Mouse (Mus musculus) spleen, postnatal 4 days (tissue): ENCODE data around the gene Ms4a15.

Source experiments
- DNase-seq, 2 experiments: peaks; one replicate each; pipeline ENCODE4 v3.0.0; 2022; ENCODE audit warnings: low spot score in 2 of 2

The Ms4a15 gene

DNA sequence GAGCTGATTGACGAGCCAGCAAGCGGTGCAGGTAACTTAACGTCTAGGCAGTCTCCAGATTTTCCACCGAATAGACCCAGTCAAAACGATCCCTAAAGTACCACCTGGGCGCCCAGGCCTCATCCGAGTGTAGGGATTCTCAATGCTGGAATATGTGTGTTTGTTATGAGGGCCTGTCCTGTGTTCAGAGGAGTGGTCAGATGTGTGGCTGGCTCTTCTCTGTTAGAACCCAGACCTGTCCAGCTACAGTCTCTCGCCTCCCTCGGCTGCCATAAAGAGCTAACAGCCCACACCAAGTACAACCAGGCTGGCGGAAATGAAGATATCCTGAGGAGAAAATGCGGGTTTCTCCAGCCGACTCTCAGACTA lies 33.1 kb downstream of the Ms4a15 start:
- no peak for DNase-seq

DNA sequence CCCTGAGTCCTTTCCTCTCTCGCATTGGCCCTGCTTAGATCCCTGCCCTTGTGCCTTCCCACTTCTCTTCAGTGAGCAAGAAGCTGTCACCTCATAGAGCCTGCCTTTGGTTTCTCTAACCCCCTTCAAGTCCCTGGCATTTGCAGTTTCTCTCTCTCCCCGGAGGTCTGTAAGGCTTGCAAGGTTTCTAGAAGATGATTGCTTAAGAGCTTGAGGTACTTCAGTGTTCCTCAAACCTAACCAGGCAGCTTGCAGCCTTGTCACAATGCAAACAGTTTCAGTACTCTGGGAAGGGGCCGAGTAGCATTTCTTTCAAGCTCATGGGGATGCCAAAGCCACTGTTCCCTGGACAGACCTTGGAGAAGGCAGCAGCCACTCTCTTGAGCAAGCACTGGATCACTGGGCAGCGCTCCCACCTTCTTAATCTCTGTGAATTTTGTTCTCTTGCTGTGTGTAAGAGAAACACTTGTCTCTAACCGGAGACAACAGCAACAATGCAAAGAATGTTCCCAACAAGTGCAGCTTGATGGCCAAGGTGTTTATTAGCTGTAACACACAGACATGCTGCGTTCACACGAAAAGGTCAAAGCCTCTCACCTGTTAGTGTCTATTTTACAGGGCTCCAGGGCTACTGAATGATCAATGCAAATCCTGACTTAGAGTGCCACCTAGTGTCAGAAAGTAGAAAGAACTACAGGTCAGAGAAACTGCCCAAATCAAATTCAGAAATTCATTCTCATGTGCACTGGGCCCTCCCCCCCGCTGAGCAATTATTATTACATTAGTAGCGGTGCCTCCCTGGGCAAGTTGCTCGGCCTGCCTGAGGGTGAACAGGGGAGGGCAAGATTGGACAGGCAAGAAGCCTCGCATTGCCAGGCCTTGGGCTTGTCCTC lies 33.7 kb downstream of the Ms4a15 start:
- no peak for DNase-seq

DNA sequence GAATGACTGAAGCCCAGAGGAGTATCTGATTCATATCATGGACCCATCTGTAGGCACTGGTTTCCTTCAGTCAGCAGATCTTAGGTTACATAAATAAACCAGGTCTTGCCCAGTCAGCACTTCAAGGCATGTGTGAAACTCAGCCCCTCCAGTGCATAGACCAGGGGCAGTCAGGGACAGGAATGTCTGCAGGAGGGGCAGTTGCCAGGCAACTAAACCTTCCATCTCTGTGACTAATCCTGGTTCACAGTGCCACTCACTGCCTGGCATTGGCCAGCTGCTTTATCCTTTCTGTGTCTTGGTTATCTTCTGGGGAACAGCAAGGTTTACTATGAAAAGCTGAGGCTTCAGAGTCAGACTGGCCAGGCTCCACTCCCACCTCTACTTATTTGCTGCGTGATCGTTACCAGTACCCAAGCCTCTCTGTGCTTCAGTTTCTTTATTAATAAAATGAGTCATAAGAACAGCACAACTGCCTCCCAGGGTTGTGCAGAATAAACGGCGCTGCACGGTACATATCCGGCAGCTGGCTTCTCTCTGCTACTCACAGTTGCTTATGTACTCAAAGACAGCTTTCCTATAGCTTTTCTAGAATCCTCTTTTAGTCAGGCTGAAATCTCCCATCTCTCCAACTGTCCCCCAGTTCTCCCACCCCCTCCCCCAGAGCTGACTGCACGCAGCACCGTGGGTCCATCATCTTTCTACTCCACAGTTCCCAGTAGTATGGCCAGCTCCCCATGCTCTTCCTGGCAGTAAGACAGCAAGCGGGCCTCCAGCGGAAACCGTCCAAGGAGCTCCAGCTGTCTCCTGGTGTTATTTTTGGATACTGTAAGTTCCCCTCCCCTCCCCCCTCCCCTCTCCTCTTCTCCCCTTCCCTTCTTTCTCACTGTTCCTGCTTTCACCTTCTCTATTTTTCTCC lies 40.8 kb downstream of the Ms4a15 start:
- no peak for DNase-seq

DNA sequence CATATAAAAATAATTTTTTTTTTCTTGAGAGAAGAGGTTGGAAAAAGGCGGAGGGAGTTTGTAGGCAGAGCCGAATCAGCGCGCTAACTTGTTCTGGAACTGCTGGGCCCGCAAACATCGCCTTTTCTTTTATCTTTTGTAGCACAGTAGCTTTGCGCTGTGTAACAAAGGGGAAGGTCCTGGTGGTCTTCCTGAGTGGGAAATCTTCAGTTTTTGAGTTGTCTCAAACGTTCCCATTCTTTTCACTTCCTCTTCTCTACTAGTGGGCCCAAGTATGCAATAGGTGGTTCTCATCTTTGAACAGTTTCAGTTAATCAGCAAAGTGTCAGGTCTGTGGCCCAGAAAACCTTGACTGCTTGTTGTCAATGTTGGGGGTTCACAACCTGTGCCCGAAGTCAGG lies 43.5 kb downstream of the Ms4a15 start:
- no peak for DNase-seq

DNA sequence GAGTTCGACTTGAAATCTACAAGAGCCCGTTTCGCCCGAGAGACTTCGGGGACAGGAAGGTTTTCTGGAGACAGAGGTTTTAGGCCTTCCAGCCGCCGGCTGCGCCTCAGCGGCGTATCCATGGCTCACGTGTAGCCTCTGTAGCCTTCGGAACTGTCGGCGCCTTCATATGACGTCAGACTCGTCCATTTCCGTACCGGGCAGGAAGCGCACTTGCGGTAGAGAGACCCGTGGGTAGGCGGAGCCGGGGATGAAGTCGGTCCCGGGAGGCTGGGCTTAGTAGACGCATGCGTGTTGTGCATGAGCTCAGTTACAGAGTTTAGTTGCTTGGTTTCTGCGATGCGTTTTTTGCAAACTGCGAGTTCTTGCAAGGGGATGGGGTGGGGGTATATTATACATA lies 43.9 kb downstream of the Ms4a15 start, which contains the start of gene Ccdc86:
Gene Ccdc86 (minus strand): TSS at position 155 of the 400 bp plus-strand sequence.
- peak; percentile 92 to 95 for DNase-seq

DNA sequence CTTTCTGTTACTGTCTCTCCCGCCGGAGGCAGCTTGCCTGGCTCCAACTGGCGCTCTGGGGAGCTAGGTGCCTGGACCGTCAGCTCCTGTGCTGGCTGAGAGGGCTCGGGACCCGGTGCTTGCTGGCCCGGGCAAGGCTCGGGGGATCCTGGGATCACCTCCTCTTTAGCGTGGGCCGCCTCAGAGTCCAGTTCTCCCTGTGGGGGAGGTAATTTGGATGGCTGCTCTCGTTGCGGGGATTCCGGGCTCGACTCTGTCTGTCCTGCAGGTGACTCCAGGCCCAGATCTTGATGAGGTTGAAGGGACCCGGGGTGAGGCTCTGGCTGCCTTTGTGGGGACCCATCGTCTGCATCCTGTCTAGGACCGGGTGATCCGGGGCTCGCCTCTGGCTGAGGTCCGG lies 44.6 kb downstream of the Ms4a15 start:
- peak; percentile 29 to 71 for DNase-seq

DNA sequence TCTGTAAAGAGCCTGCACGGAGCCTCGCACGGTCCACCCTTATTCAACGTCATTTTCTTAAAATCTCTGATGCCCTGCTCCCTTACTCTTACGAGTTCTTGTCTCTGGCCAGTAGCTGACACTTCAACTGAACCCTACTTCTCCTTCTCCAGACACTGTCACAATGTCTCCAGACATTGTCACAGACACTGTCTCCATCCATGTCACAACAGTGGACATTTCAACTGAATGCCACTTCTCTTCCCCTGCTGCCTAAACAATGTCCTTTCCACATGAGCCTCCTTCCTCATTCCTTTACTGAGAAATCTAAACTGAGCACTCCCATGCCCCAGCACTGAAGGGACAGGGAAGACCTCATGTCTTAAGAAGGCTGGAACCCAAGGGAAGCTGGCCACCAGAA lies 45.8 kb downstream of the Ms4a15 start:
- no peak for DNase-seq

DNA sequence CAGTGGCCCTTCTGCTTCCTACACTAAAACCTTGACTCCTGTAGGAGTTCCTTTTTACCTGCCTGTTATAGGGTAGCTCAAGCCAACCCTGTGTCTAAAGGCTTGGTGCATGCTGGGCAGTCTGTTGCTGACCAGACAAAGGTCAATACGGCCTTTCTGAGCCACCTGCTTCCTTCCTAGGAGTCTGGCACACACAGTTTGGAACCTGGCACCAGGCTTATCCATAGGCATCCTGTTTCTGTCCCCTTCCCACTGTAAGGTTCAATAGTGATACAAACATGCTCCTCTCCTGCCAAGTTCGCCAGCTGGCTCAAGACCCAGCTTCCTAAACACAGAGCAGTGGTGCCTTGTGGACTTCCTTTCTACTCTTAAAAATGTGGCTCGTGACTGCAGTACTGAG lies 46.5 kb downstream of the Ms4a15 start:
- DNase-seq, result no peak

DNA sequence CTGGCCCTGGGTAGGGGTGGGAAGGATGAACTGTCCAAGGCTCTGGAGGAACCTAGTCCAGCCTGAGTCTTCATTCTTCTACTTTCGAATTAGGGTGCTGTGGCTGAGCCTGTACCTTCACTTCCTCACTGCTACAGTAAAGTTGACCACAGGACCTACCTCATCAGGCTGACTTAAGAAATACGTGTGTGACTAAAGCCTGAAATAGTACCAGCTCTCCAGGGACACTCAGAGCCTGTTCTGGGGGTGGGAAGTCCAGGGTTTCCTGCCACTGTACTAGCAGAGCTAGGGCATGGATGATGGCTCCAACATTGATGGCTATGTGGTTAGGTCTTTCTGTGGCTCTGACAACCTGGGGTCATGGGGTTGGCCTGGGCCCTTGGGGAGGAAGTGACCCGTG lies 49.1 kb downstream of the Ms4a15 start:
- no peak for DNase-seq

DNA sequence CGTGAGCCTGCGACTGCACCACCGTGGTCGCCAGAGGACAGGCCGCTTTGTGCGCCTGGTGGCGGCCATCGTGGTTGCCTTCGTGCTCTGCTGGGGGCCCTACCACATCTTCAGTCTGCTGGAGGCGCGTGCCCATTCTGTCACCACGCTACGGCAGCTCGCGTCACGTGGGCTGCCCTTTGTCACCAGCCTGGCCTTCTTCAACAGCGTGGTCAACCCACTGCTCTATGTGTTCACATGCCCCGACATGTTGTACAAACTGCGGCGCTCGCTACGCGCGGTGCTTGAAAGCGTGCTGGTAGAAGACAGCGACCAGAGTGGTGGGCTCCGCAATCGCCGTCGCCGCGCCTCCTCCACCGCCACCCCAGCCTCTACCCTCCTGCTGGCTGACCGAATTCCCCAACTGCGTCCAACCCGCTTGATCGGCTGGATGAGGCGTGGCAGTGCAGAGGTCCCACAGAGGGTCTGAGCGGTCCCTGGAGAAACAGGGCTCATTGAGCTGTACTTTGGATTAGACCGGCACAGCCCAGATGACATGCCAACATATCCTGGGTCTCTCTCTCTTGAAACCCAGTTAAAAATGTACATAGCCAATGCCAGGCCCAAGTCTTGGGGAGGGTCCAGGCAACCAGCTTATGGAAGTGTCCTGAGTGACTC lies 52.1 kb downstream of the Ms4a15 start:
- no peak for DNase-seq

DNA sequence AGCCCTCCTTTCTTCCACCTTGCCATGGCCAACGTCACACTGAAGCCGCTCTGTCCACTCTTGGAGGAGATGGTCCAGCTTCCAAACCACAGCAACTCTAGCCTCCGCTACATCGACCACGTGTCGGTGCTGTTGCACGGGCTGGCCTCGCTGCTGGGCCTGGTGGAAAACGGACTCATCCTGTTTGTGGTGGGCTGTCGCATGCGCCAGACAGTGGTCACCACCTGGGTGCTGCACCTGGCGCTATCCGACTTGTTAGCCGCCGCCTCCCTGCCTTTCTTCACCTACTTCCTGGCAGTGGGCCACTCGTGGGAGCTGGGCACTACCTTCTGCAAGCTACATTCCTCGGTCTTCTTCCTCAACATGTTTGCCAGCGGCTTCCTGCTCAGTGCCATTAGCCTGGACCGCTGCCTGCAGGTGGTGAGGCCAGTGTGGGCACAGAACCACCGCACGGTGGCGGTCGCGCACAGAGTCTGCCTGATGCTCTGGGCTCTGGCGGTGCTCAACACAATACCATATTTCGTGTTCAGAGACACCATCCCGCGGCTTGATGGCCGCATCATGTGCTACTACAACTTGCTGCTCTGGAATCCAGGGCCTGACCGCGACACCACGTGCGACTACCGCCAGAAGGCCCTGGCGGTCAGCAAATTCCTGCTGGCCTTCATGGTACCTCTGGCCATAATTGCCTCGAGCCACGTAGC lies 52.8 kb downstream of the Ms4a15 start:
- DNase-seq, result peak; percentile 71 to 87

DNA sequence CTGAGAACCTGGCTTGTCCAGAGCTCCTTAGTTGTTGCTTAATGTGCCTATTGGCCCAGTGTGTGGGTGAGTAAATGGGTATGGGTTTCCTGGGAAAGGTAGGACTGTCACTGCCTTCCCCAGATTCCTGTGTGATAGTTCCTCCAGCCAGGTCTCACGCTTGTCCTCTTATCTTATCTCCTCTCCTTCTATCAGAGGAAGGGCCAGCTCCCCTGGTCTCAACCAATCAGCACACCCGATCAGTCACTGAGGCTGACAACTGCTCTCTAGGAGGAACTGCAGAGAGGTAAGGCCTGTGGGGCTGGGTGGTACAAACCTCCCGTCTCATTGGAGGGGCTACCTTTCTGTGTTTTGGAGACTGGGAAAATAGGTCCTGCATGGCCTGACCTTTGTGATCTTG lies 54.3 kb downstream of the Ms4a15 start:
- DNase-seq, result no peak

DNA sequence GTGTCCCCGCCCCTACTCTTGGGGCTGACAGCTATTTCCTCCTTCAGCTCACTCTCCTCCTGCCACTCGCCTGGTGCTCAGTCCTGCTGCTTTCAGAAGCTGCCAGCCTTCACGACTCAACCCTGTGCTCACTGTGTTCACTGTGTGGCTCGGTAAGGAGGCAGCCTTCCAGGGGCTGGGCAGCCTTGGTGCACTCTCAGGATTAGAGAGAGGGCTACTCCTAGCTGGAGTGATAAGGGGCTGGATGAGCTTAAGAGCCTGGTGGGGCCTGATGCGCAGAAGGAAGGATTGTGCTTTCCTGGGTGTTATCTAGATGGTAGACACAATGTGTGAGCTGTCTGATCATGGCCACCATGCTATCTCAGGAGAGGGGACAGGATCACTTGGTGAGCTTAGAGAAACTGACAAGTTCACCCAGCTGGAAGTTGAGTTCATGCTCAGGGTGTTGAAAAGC lies 55.9 kb downstream of the Ms4a15 start, which contains the start of gene Ptgdr2:
Gene Ptgdr2 (plus strand): TSS at position 51 of the 454 bp plus-strand sequence.
- DNase-seq, result peak in 1 of 2 experiments; percentile 31

DNA sequence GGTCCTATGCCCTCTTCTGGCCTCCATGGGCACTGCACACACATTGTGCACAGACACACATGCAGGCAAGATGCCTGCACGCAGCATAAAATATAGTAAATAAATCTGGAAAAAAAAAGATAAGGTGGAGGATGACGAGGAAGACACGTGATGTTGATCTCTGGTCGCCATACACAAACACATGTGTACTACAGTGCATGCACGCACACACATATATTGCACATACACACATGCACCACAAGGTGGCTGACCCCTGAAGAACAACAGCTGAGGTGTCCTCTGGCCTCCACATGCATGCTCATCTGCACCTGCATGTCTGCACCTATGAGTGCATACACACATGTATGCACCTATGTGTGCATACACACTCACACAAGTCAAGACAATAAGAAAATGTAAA lies 57.0 kb downstream of the Ms4a15 start:
- no peak for DNase-seq

DNA sequence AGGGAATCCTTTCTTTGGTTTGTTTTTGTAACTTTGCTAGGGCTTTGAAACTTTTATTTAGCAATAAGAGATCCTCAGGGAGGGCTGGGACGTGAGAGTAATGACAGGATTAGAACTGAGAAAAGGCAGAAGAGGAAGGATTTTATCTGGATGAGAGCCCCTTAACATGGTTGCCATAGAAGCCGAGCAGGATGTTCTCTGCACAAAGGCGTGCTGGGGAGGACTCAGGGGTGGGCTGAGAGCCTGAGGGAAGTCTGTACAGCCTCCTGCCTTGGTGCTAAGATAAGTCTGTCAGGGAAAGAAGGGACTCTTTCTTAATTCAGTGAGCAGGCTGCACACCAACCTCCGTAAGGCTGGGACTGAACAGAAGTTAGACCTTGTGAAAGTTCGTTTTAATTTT lies 58.0 kb downstream of the Ms4a15 start:
- DNase-seq, result no peak

DNA sequence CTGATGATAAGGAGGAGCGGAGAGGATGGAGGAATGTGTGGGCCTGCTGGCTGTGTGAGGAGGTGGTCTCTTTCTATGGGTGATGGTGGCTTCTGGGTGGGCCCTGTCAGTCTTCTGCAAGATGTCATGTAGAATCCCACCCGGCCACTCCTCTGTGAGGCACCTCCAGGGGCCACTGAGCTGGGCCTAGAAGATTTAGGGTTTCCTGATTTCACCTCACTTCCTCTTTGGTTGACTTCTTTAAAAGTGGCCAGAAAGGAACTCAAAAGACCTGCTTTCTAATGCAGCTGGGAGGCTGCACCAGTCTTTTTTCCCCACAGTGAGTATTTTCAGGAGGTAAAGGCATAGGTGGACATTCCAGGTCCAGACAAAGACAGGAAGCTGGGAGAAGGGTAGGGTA lies 62.4 kb downstream of the Ms4a15 start:
- DNase-seq, result no peak
